Mouse (Mus musculus) adrenal gland, postnatal 36 days (tissue): ENCODE measurements around the gene Rhob. TPM values are rescaled to one million over a fixed set of nuclear protein-coding genes. Genes with fewer than 3 reads are reported as not detected.

ENCODE experiments used
- DNase-seq, 2 experiments: peaks; one replicate each; pipeline ENCODE4 v3.0.0; 2021; ENCODE audit warnings: mixed read lengths in 1 of 2
- total RNA-seq, 2 experiments: library from RNA; stranded (reverse); gene quantifications; 2 replicates each; pipeline ENCODE4 v1.2.3; 2021

Rhob gene
- total RNA-seq, 2 experiments from 2014 or later, result 199 to 285 TPM

GRCm38 (mm10) chr12:8506954-8507707 is 7.3 kb upstream of the Rhob start:
- DNase-seq, result peak; percentile 46 to 48

- no peak for DNase-seq
Measured at GRCm38 (mm10) chr12:8504131-8504530, 4.3 kb upstream of the Rhob start.

GRCm38 (mm10) chr12:8502546-8502945 is 2.7 kb upstream of the Rhob start:
- peak; percentile 34 to 81 for DNase-seq

- no peak for DNase-seq
Measured at GRCm38 (mm10) chr12:8501571-8502305, 1.9 kb upstream of the Rhob start.

GRCm38 (mm10) chr12:8500597-8501570 is 1.1 kb upstream of the Rhob start:
- DNase-seq, result peak in 1 of 2 experiments; percentile 30

GRCm38 (mm10) chr12:8499001-8499870 is 573 bp downstream of the Rhob start:
- peak; percentile 64 to 65 for DNase-seq

GRCm38 (mm10) chr12:8498591-8499000 is 1.2 kb downstream of the Rhob start:
- peak; percentile 47 to 74 for DNase-seq

- DNase-seq, result peak; percentile 29 to 39
Measured at GRCm38 (mm10) chr12:8498148-8498571, 1.6 kb downstream of the Rhob start.

- no peak for DNase-seq
Measured at GRCm38 (mm10) chr12:8497314-8497706, 2.5 kb downstream of the Rhob start.

- no peak for DNase-seq
Measured at GRCm38 (mm10) chr12:8496679-8497313, 3.0 kb downstream of the Rhob start.

GRCm38 (mm10) chr12:8495881-8496678 is 3.7 kb downstream of the Rhob start:
- peak; percentile 58 to 72 for DNase-seq

GRCm38 (mm10) chr12:8494675-8495074 is 5.1 kb downstream of the Rhob start:
- DNase-seq, result peak; percentile 30 to 34

- no peak for DNase-seq
Measured at GRCm38 (mm10) chr12:8493386-8493785, 6.4 kb downstream of the Rhob start.

- no peak for DNase-seq
Measured at GRCm38 (mm10) chr12:8489098-8489497, 10.7 kb downstream of the Rhob start.

GRCm38 (mm10) chr12:8488652-8488980 is 11.2 kb downstream of the Rhob start:
- no peak for DNase-seq

- DNase-seq, result peak; percentile 92 to 93
Measured at GRCm38 (mm10) chr12:8487959-8488651, 11.7 kb downstream of the Rhob start.

- DNase-seq, result no peak
Measured at GRCm38 (mm10) chr12:8487281-8487680, 12.5 kb downstream of the Rhob start.

GRCm38 (mm10) chr12:8485247-8485646 is 14.6 kb downstream of the Rhob start:
- no peak for DNase-seq

- no peak for DNase-seq
Measured at GRCm38 (mm10) chr12:8482169-8482568, 17.6 kb downstream of the Rhob start.
